Mouse (Mus musculus) forebrain, embryonic 14.5 days (tissue): ENCODE data around the gene Aspa. TPM values are rescaled to one million over a fixed set of nuclear protein-coding genes. Genes with fewer than 3 reads are reported as not detected.

Source experiments
- ATAC-seq: fragments of 200-750 bp; cut with Nextera tagmentation; 2 replicates; pipeline ENCODE4 v1.8.0; 2017; ENCODE audit warnings: mild to moderate bottlenecking, moderate library complexity
- DNase-seq: peaks from one replicate; pipeline ENCODE4 v3.0.0-alpha.2; 2015; ENCODE audit warnings: low spot score
- H3K27ac ChIP-seq: fragments of 300-500 bp; sonication (generic); 2 replicates; pipeline ENCODE4 v1.5.1; 2014; ENCODE audit warnings: low read depth, mild to moderate bottlenecking, control low read depth, low read length, moderate library complexity
- H3K27me3 ChIP-seq: fragments of 300-500 bp; sonication (generic); replicated peaks from 2 replicates; pipeline ENCODE4 v1.6.1; 2014; ENCODE audit warnings: low read length, control low read depth, mixed read lengths; ENCODE audit not compliant: control insufficient read depth, insufficient read depth
- H3K36me3 ChIP-seq: fragments of 300-500 bp; sonication (generic); 2 replicates; pipeline ENCODE4 v1.6.1; 2014; ENCODE audit warnings: low read length, control low read depth; ENCODE audit not compliant: control insufficient read depth, insufficient read depth
- H3K4me1 ChIP-seq: fragments of 300-500 bp; sonication (generic); 2 replicates; pipeline ENCODE4 v1.6.1; 2014; ENCODE audit warnings: antibody characterized with exemption, low read length, control low read depth; ENCODE audit not compliant: control insufficient read depth, insufficient read depth
- H3K4me2 ChIP-seq: fragments of 300-500 bp; sonication (generic); 2 replicates; pipeline ENCODE4 v1.6.1; 2014; ENCODE audit warnings: mild to moderate bottlenecking, control low read depth, low read length
- H3K4me3 ChIP-seq: fragments of 300-500 bp; sonication (generic); 2 replicates; pipeline ENCODE4 v1.5.1; 2014; ENCODE audit warnings: low read depth, low read length, control low read depth
- H3K9ac ChIP-seq: fragments of 300-500 bp; sonication (generic); 2 replicates; pipeline ENCODE4 v1.6.1; 2014; ENCODE audit warnings: mild to moderate bottlenecking, low read length, control low read depth, moderate library complexity
- H3K9me3 ChIP-seq: fragments of 300-500 bp; sonication (generic); replicated peaks from 2 replicates; pipeline ENCODE4 v1.6.1; 2016; ENCODE audit warnings: low read length, control low read depth, mixed read lengths; ENCODE audit not compliant: control insufficient read depth
- WGBS: fragments of 180-500 bp; shearing (Covaris S2); extraction: QIAGEN DNeasy Blood & Tissue Kit; methylation state at CpG from one replicate; pipeline ENCODE4 v1.1.7; 2014; 5-methylcytosine and 5-hydroxymethylcytosine counted together
- polyA plus RNA-seq: library from polyadenylated mRNA; unstranded; fragments of >200 nt; fragmentation: Nextera tagmentation; extraction: Ambion mirVana; gene quantifications from 2 replicates; pipeline ENCODE4 v1.2.1, GENCODE M21; 2014

Aspa gene
- polyA plus RNA-seq, 1 experiment from 2014 or later, result 0.91 TPM

- Histone ChIP-seq H3K27ac (no peak overlapping the region), H3K4me3 (no peak overlapping the region), H3K4me2 (no peak overlapping the region), H3K9ac (no peak overlapping the region), H3K4me1 (no peaks in the 10 kb centered on the region), H3K27me3 (no peaks in the 10 kb centered on the region), H3K9me3 (no peaks in the 10 kb centered on the region), H3K36me3 (no peaks in the 10 kb centered on the region)
- no peak for ATAC-seq
- WGBS, result 33% methylated on average over 2 of the region's 2 CpGs
- no peak for DNase-seq
These were observed 54.6 kb downstream of the Aspa start for GRCm38 (mm10) chr11:73274821-73275220.

DNA sequence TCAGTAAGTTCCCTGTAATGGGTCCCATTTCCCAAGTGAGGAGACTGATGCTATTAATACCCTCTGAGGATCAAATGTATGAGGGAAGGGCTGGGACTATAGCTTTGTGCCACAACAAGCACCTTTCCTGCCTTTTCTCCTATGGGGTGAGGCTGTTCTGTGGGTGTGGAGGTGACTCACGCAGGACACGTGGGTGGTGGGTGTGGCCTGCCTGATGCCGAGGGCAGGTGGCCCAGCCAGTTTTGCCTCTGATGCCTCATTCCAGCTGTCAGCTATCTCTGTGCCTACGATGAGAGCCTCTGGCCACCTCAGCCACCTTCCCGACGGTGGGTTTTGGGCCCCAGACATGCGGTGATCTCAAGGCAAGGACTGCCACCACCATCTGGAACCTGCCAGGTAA lies 62.1 kb downstream of the Aspa start, which contains the start of gene Trpv3:
Gene Trpv3, plus strand, starts transcription at position 122 of the 400 bp plus-strand sequence.
- no peaks in the 10 kb centered on the region for H3K4me1 ChIP-seq
- ATAC-seq, result no peak
- WGBS, result 91% methylated on average over 7 of the region's 7 CpGs
- DNase-seq, result no peak
- H3K4me2 ChIP-seq, result no peak within 1 kb of the TSS
- no peak within 1 kb of the TSS for H3K9ac ChIP-seq
- H3K27me3 ChIP-seq, result no peaks in the 10 kb centered on the region
- no peaks in the 10 kb centered on the region for H3K9me3 ChIP-seq
- no peaks in the 10 kb centered on the region for H3K36me3 ChIP-seq
- no peak within 1 kb of the TSS for H3K4me3 ChIP-seq
- H3K27ac ChIP-seq, result no peak within 1 kb of the TSS

DNA sequence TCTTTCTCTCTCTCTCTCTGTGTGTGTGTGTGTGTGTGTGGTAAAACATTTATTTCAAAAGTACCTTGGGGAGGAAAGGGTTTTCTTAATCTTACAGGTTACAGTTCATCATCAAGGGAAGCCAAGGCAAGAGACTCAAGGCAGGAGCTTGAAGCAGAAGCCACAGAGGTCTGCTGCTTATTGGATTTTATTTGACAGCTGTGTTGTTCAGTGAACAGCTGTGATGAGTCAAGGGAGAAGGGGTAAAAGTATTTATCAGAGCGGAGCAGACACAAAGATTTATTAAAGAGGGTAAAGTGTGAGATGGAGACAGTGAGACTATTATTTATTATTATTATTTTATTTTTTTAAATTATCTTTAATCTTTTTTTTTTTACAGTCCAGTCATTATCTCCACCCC lies 68.0 kb downstream of the Aspa start:
- Histone ChIP-seq H3K9ac (no peak overlapping the region), H3K4me1 (no peaks in the 10 kb centered on the region), H3K4me3 (no peak overlapping the region), H3K27me3 (no peaks in the 10 kb centered on the region), H3K4me2 (no peak overlapping the region), H3K9me3 (no peaks in the 10 kb centered on the region), H3K36me3 (no peaks in the 10 kb centered on the region), H3K27ac (no peak overlapping the region)
- WGBS, result 93% methylated on average over 1 of the region's 1 CpGs
- DNase-seq, result no peak
- no peak for ATAC-seq

DNA sequence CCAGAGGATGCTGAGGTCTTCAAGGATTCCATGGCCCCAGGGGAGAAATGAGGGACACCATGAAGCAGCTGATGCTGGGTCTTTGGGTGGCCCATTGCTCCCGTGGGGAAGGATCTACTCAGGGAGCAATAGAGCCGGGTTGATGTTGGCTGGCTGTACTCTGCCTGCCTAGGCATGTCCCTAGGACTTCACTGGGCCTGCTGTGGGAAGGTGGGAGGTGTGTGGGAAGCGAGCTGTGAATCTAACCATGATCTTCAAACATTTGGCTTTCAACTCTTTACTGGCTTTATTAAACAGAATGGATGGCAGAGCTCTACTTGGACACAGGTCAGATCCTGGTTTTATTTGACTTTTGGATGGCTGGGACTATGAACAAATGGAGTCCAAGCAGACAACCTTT lies 68.9 kb downstream of the Aspa start:
- no peak for ATAC-seq
- WGBS, result 74% methylated on average over 3 of the region's 3 CpGs

GRCm38 (mm10) chr11:73258664-73259063 lies 70.7 kb downstream of the Aspa start:
- Histone ChIP-seq H3K4me3 (no peak overlapping the region), H3K27me3 (no peaks in the 10 kb centered on the region), H3K9me3 (no peaks in the 10 kb centered on the region), H3K36me3 (no peaks in the 10 kb centered on the region), H3K9ac (no peak overlapping the region), H3K27ac (no peak overlapping the region), H3K4me1 (no peaks in the 10 kb centered on the region), H3K4me2 (no peak overlapping the region)
- DNase-seq (no peak), ATAC-seq (no peak)

More for the DNA sequence above, 68.9 kb downstream of the Aspa start:
- no peak overlapping the region for H3K9ac ChIP-seq
- H3K4me2 ChIP-seq, result no peak overlapping the region
- H3K27ac ChIP-seq, result no peak overlapping the region
- DNase-seq, result no peak
- no peaks in the 10 kb centered on the region for H3K4me1 ChIP-seq
- no peak overlapping the region for H3K4me3 ChIP-seq
- no peaks in the 10 kb centered on the region for H3K27me3 ChIP-seq
- no peaks in the 10 kb centered on the region for H3K9me3 ChIP-seq
- H3K36me3 ChIP-seq, result no peaks in the 10 kb centered on the region

GRCm38 (mm10) chr11:73257362-73257945 lies 71.9 kb downstream of the Aspa start:
- H3K27me3 ChIP-seq, result no peaks in the 10 kb centered on the region
- no peaks in the 10 kb centered on the region for H3K4me1 ChIP-seq
- 76% methylated on average over 4 of the region's 4 CpGs for WGBS
- no peak overlapping the region for H3K9ac ChIP-seq
- ATAC-seq (no peak), DNase-seq (no peak)
- no peaks in the 10 kb centered on the region for H3K36me3 ChIP-seq
- H3K4me3 ChIP-seq, result no peak overlapping the region
- H3K9me3 ChIP-seq, result no peaks in the 10 kb centered on the region
- no peak overlapping the region for H3K27ac ChIP-seq
- H3K4me2 ChIP-seq, result no peak overlapping the region

Other genes starting within 250 kb of the Aspa start
- 0.11 and 0.25 TPM in 2 replicates for gene Itgae, start 239.0 kb downstream of the Aspa start, polyA plus RNA-seq
- 6.5 and 6.6 TPM in 2 replicates for gene Haspin, start 191.3 kb downstream of the Aspa start, polyA plus RNA-seq
- gene P2rx5, start 169.2 kb downstream of the Aspa start, polyA plus RNA-seq, result 0.78 and 0.93 TPM in 2 replicates
- gene Emc6, start 152.6 kb downstream of the Aspa start, polyA plus RNA-seq, result 140 and 163 TPM in 2 replicates
- gene Tax1bp3, start 152.5 kb downstream of the Aspa start, polyA plus RNA-seq, result 193 and 203 TPM in 2 replicates
- 17.6 and 19.7 TPM in 2 replicates for gene Ctns, start 130.6 kb downstream of the Aspa start, polyA plus RNA-seq
- gene Shpk, start 130.1 kb downstream of the Aspa start, polyA plus RNA-seq, result 1.1 and 1.5 TPM in 2 replicates
- gene Trpv1, start 95.3 kb downstream of the Aspa start, polyA plus RNA-seq, result 0.09 TPM in 1 of 2 replicates, not detected in the other
- gene Trpv3, start 62.2 kb downstream of the Aspa start, polyA plus RNA-seq, result 0.14 TPM in 1 of 2 replicates, not detected in the other
- gene Gm49340, start 145 bp upstream of the Aspa start, polyA plus RNA-seq, result not detected in 2 replicates
- not detected in 2 replicates for gene Spata22, start 145 bp upstream of the Aspa start, polyA plus RNA-seq
- not detected in 2 replicates for gene Olfr20, start 21.2 kb upstream of the Aspa start, polyA plus RNA-seq
- gene Olfr376, start 41.6 kb upstream of the Aspa start, polyA plus RNA-seq, result not detected in 2 replicates
- gene Olfr1, start 70.0 kb upstream of the Aspa start, polyA plus RNA-seq, result not detected in 2 replicates
- gene Olfr378, start 98.9 kb upstream of the Aspa start, polyA plus RNA-seq, result not detected in 2 replicates
- not detected in 2 replicates for gene Olfr380, start 127.9 kb upstream of the Aspa start, polyA plus RNA-seq
- not detected in 2 replicates for gene Olfr381, start 162.0 kb upstream of the Aspa start, polyA plus RNA-seq
- gene Olfr382, start 187.6 kb upstream of the Aspa start, polyA plus RNA-seq, result not detected in 2 replicates